In genomic region chr7:98104481-98105435, GRCm38 (mm10) we compare ENCODE assay signal across 8 mouse cellular contexts. TPM values are rescaled to one million over a fixed set of nuclear protein-coding genes. Genes with fewer than 3 reads are reported as not detected.
DNase-seq lines count a peak whose midpoint lies in the region; ATAC-seq lines count a peak whose summit lies in the region.

No protein-coding gene starts in this region.

- ATAC-seq in neural tube, embryonic 14.5 days (ENCODE audit: low read depth): no peak
- no peak for ATAC-seq in neural tube, embryonic 15.5 days (ENCODE audit: low FRiP score)
- no peak for ATAC-seq in limb, embryonic 15.5 days (ENCODE audit: insufficient number of reproducible peaks, low FRiP score, low TSS enrichment, low read depth)

- H3K4me2 ChIP-seq in neural tube, embryonic 14.5 days (ENCODE audit: low read depth, low read length): no peak overlapping the region
- H3K4me2 ChIP-seq in neural tube, embryonic 15.5 days: no peak overlapping the region
- no peak overlapping the region for H3K4me2 ChIP-seq in limb, embryonic 15.5 days

- peaks cover 8% of the 10 kb centered on the region for H3K4me1 ChIP-seq in neural tube, embryonic 14.5 days (ENCODE audit: control insufficient read depth, insufficient read depth, low read length)
- H3K4me1 ChIP-seq in neural tube, embryonic 15.5 days: peaks cover 15% of the 10 kb centered on the region
- peaks cover 16% of the 10 kb centered on the region for H3K4me1 ChIP-seq in limb, embryonic 15.5 days

- 67% methylated on average over 16 of the region's 16 CpGs for WGBS in neural tube, embryonic 14.5 days
- 69% methylated on average over 16 of the region's 16 CpGs for WGBS in neural tube, embryonic 15.5 days
- 71% methylated on average over 16 of the region's 16 CpGs for WGBS in limb, embryonic 15.5 days

- H3K27me3 ChIP-seq in neural tube, embryonic 14.5 days (ENCODE audit: control insufficient read depth, insufficient read depth, low read length): no peaks in the 10 kb centered on the region
- no peaks in the 10 kb centered on the region for H3K27me3 ChIP-seq in neural tube, embryonic 15.5 days (replicated peaks)
- no peaks in the 10 kb centered on the region for H3K27me3 ChIP-seq in limb, embryonic 15.5 days

- DNase-seq in adrenal gland, postnatal 36 days: peak; percentile 21 to 53
- DNase-seq in adrenal gland, adult 18-20 months (ENCODE audit: low spot score in 2 of 2): no peak
- peak; percentile 66 for DNase-seq in testis, postnatal 14 days (ENCODE audit: low spot score)
- DNase-seq in thymus, adult 18-20 months: no peak
- DNase-seq in cerebellum, adult 11 months: no peak

- H3K4me3 ChIP-seq in neural tube, embryonic 14.5 days (ENCODE audit: low read depth, low read length): no peak overlapping the region
- no peak overlapping the region for H3K4me3 ChIP-seq in neural tube, embryonic 15.5 days (replicated peaks)
- no peak overlapping the region for H3K4me3 ChIP-seq in limb, embryonic 15.5 days

- no peaks in the 10 kb centered on the region for H3K9me3 ChIP-seq in neural tube, embryonic 14.5 days (ENCODE audit: control insufficient read depth, low read length)
- no peaks in the 10 kb centered on the region for H3K9me3 ChIP-seq in neural tube, embryonic 15.5 days (replicated peaks)
- H3K9me3 ChIP-seq in limb, embryonic 15.5 days: no peaks in the 10 kb centered on the region

- H3K27ac ChIP-seq in neural tube, embryonic 14.5 days (ENCODE audit: low read depth, low read length): no peak overlapping the region
- H3K27ac ChIP-seq in neural tube, embryonic 15.5 days (replicated peaks): no peak overlapping the region
- 0 out of 2 replicates have a peak overlapping the region, but pooled peaks have one; percentile 33 for H3K27ac ChIP-seq in limb, embryonic 15.5 days

- H3K9ac ChIP-seq in neural tube, embryonic 14.5 days (replicated peaks; ENCODE audit: low read depth, low read length): 0 out of 2 replicates have a peak overlapping the region, but pooled peaks have one; percentile 8
- H3K9ac ChIP-seq in neural tube, embryonic 15.5 days (replicated peaks): no peak overlapping the region
- H3K9ac ChIP-seq in limb, embryonic 15.5 days: 0 out of 2 replicates have a peak overlapping the region, but pooled peaks have one; percentile 0

- no peaks in the 10 kb centered on the region for H3K36me3 ChIP-seq in neural tube, embryonic 14.5 days (ENCODE audit: control insufficient read depth, insufficient read depth, low read length)
- H3K36me3 ChIP-seq in neural tube, embryonic 15.5 days: no peaks in the 10 kb centered on the region
- H3K36me3 ChIP-seq in limb, embryonic 15.5 days: no peaks in the 10 kb centered on the region

RNA-seq across cellular contexts. Expression of gene Myo7a, which starts 14.6 kb away (rescaled TPM):
- total RNA-seq in adrenal gland, postnatal 36 days (2021): 100 to 1,000 TPM; 102 to 124 TPM
- total RNA-seq in adrenal gland, adult 18-20 months (2021): 100 to 1,000 TPM; 117 to 127 TPM
- 22.1 and 24.2 TPM in 2 replicates for polyA plus RNA-seq in neural tube, embryonic 14.5 days (2014; fragmentation: Nextera tagmentation; extraction: Ambion mirVana)
- polyA plus RNA-seq in neural tube, embryonic 15.5 days (2015; fragmentation: Nextera tagmentation; extraction: Ambion mirVana): 14.4 and 16.0 TPM in 2 replicates
- polyA plus RNA-seq in limb, embryonic 15.5 days (2015; fragmentation: Nextera tagmentation; extraction: Ambion mirVana): 8.0 and 8.1 TPM in 2 replicates

RNA-seq across cellular contexts. Expression of gene Omp, which starts 40.5 kb away (rescaled TPM):
- total RNA-seq in adrenal gland, postnatal 36 days (2021): 1 to 10 TPM in 1 of 2 experiments, under 1 TPM in 1; 0.20 to 3.1 TPM
- total RNA-seq in adrenal gland, adult 18-20 months (2021): 1 to 10 TPM in 1 of 2 experiments, not detected in 1; 4.4 TPM
- 0.32 and 0.40 TPM in 2 replicates for polyA plus RNA-seq in neural tube, embryonic 14.5 days (2014; fragmentation: Nextera tagmentation; extraction: Ambion mirVana)
- 0.81 and 0.91 TPM in 2 replicates for polyA plus RNA-seq in neural tube, embryonic 15.5 days (2015; fragmentation: Nextera tagmentation; extraction: Ambion mirVana)
- polyA plus RNA-seq in limb, embryonic 15.5 days (2015; fragmentation: Nextera tagmentation; extraction: Ambion mirVana): 0.18 and 0.45 TPM in 2 replicates

Comparison
In these comparisons a context has a peak if more than half of its experiments do, and no peak if none do; other contexts are left out.
1. DNase-seq: peak in adrenal gland, postnatal 36 days (2 of 2) and testis, postnatal 14 days (single experiment); none in adrenal gland, adult 18-20 months (0 of 2), thymus, adult 18-20 months (0 of 2) and cerebellum, adult 11 months (single experiment).